Mouse (Mus musculus) spleen, postnatal 14 days (tissue): Measurements from ENCODE around the gene Hrct1.

Source experiments
- DNase-seq, 2 experiments: peaks; one replicate each; pipeline ENCODE4 v3.0.0; 2021 to 2022; ENCODE audit warnings: low spot score in 2 of 2

Gene Hrct1

DNA sequence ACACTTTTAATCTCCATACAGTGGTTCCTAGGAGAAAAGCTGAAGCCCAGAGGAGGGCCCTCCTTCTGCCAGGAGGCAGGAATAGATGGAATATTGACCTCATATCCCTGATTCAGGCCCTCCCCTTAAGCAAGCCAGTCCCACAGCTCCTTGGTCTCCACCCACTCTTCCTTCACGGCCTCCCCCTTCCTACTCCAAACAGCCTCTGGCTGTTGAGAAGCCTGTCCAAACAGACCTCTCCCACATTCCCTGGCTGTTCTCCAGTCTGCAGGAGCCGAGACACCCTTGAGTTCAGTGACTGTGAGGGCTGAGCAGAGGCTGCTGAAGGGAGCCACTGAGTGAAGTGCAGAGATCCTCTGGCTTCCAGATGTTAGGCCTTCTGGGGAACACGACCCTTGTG is at the start of gene Hrct1:
TSS of gene Hrct1 (plus strand) at position 194 of the 400 bp plus-strand sequence.
- DNase-seq = no peak

DNA sequence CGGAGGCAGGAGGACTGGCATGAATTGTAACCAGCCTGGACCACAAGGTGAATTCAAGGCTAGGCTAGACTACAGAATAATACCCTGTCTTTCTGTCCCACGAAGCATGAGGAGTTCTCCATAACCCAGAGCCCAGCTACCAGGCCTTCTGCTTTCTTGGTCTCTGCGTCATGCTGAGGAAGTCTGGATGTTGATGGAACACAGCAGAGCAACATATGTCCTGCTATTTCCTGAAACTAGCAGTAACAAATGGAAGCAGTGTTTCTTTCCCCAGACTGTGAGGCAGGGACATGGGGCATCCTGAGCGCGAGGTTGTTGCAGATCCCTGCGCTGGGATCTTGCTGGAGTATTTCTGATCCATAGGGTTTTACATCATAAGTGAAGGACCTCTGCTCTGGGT is 48.4 kb upstream of the Hrct1 start:
- no peak for DNase-seq

DNA sequence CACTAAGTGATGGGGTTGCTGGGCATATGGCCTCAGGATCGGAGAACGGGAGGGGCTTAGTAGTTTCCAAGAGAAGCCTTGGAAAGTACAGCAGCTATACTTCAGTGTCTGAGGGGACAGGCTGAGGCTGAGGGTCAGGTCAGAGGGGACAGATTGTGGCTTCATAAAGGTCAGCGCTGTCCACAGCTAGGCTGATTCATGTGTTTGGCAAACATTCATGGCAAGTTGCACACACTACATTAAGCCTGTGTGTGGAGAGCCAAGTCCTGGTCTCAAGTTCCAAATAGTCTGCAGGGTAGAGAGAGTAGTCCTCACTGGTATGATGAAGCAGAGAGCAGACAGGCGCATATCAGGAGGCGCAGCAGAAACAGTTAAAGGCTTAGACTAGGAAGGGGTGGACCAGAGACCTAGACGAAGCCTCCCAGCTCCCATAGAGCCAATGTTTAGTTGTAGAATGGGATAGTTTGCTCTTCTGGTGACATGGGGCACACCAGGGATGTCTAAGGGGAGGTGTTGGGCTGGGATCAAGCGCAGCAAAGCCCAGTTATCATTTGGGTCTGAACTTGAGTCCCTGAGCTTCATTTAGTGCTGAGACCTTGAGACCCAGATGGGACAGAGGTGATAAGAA is 47.5 kb upstream of the Hrct1 start:
- DNase-seq = no peak

- DNase-seq = no peak
These were observed 37.0 kb upstream of the Hrct1 start for GRCm38 (mm10) chr4:43690021-43690420.

- DNase-seq = no peak
These were observed 36.0 kb upstream of the Hrct1 start for GRCm38 (mm10) chr4:43691026-43691425.

- DNase-seq = no peak
These were observed 33.2 kb upstream of the Hrct1 start for GRCm38 (mm10) chr4:43693806-43694241.

GRCm38 (mm10) chr4:43694439-43695248 is 32.3 kb upstream of the Hrct1 start:
- DNase-seq = no peak

DNA sequence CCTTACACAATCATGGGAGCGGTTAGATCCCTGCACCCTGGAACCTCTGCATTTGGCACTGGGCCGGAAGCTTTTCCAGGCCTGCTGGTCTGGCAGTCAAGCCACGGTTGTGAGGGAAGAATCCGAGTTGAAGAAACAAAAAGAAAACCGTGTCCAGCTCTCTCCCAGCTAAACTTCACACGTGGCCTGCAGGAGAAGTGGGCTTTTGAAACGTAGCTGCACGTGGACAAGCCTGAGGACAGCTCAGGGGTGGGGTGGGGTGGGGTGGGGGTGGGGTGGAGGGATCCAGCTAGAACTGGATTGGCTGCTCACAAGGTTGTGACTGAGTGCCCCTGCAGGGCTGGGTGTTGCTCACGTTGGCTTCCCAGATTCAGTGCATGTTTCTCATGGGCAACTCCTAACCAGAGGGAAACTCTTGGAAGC is 31.7 kb upstream of the Hrct1 start:
- no peak for DNase-seq

DNA sequence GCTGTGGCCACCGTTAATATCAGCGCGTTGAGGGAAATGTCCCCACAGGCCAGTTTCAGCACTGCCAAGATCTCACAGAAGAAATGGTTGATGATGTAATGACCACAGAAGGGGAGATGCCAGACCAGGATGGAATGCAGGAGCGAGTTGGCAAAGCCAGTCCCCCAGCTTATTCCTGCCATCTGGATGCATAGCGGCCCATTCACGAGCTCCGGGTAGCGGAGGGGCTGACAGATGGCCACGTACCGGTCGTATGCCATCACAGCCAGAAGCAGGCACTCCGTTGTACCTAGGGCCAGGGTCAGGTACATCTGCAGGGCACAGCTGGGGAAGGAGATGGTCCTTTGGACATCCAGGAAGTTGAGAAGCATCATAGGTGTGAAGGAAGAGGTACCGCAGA is 30.4 kb upstream of the Hrct1 start:
- DNase-seq = no peak

- no peak for DNase-seq
These were observed 26.3 kb upstream of the Hrct1 start, which contains the start of gene Olfr70 for GRCm38 (mm10) chr4:43700707-43701106. Gene Olfr70, minus strand, starts transcription at chr4:43700807.

DNA sequence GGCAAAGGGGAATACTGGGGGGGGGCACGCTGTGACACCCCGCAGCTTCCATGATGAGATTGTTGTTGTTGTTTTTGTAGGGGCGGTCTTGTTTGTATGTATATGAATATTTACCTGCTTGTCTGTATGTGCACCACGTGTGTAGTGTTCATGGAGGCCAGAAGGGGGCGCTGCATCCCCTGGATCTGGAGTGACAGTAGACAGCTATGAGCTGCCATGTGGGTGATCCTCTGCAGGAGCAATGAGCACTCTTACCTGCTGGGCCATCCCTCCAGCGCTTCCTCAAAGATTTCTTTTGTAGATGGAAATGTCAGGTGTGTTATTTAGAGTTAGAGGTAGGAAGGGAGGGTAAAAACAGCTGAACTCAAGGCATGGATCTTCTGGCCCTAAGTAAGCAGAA is 23.5 kb upstream of the Hrct1 start:
- no peak for DNase-seq

DNA sequence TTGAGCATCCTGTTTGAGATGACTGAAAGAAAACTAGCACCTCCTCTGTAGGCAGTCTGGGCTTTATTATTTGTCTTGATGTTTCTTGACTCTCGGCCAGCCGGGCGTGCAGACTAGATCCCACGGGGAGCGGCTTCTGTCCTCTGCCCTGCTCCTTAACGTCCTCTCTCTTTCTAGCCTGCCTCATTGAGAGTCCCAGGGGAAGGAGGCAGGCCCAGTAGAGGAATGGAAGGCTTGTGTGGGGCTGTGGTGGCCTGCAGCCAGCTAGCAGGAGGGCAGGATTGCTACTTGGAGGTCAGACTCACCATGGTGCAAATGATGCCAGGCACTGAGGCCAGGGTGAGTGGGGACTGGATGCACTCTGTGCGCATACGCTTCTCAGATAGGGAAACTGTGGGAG is 23.1 kb upstream of the Hrct1 start:
- no peak for DNase-seq

DNA sequence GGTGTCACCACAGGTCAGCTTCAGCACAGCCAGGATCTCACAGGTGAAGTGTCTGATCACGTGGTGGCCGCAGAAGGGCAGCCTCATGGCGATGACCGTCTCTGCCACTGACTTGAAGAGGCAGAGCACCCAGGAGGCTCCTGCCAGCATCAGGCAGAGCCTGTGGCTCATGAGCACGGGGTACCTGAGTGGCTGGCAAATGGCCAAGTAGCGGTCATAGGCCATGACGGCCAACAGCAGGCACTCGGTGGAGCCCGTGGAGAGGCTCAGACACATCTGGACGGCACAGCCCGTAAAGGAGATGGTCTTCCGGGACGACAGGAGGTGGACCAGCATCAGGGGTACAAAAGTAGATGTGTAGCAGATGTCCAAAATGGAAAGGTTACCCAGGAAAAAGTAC is 21.0 kb upstream of the Hrct1 start:
- no peak for DNase-seq

DNA sequence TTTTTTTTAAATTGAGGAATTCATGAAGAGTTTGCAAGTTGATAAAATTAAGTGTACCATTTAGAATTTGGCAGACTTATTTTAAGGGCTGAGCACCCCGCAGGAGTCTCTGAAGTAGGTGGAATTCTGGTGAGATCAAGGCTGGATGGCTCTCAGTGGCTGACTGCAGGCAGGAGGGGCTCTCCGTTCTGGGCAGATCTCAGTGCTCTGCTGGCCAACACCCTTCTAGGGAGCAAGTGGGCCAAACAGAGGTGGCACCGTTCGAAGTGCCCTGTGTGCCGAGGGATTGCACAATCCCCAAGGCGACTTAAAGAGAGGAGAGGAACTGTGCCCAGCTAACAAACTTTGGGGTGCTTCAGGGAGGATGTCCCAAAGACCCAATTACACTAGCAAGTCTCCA is 17.1 kb upstream of the Hrct1 start, which contains the start of gene Olfr71:
TSS of gene Olfr71 (minus strand) at position 387 of the 400 bp plus-strand sequence.
- no peak for DNase-seq

DNA sequence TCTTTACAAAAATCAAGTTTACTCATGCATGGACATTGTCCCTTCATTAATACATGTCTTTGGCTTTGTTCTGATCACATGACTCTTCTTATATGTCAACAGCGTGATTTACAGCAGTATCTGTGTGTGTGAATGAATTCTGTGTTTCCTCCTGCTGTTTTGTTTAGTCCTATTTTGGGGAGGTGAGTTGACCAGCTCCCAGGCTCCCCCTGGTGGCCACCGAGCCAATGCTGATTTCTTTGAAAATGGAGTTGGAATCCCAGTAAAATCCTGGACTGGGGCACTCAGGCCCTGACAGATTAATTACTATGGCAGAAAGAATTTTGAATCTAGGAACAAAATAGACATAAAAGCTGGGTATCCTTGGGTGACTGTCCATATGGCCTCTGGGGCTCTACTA is 15.2 kb upstream of the Hrct1 start:
- DNase-seq = peak; percentile 31 to 67

GRCm38 (mm10) chr4:43713652-43714219 is 13.3 kb upstream of the Hrct1 start:
- no peak for DNase-seq

GRCm38 (mm10) chr4:43720491-43721228 is 6.3 kb upstream of the Hrct1 start:
- no peak for DNase-seq

GRCm38 (mm10) chr4:43722191-43722590 is 4.8 kb upstream of the Hrct1 start:
- no peak for DNase-seq

DNA sequence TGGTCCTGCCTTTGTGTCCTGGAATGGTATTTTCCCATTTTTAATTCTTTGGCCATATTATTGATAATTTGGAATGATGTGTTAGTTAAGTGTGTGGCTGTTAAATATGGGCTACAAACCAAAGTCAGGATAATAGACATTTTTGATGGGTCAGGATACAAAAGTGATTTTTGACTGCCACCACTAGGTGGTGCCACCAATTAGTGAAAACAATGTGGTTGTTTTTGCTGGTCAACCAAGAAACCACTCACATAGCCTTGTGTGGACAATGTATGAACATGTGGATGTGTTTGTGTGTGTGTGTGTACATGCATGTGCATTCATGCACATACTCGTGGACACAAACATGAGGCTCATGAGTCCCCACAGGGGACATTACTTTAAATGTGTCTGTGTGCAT is 2.2 kb upstream of the Hrct1 start:
- no peak for DNase-seq

GRCm38 (mm10) chr4:43726228-43726993 is 577 bp upstream of the Hrct1 start:
- DNase-seq = no peak
